Mouse (Mus musculus): ENCODE data around the gene Rps11. TPM values are rescaled to one million over a fixed set of nuclear protein-coding genes. Genes with fewer than 3 reads are reported as not detected.
A peak's percentile ranks its signal among the peaks of the same experiment; 100 is the strongest.

The Rps11 gene
- polyA plus RNA-seq, 1 experiment = 3,175 TPM

DNA sequence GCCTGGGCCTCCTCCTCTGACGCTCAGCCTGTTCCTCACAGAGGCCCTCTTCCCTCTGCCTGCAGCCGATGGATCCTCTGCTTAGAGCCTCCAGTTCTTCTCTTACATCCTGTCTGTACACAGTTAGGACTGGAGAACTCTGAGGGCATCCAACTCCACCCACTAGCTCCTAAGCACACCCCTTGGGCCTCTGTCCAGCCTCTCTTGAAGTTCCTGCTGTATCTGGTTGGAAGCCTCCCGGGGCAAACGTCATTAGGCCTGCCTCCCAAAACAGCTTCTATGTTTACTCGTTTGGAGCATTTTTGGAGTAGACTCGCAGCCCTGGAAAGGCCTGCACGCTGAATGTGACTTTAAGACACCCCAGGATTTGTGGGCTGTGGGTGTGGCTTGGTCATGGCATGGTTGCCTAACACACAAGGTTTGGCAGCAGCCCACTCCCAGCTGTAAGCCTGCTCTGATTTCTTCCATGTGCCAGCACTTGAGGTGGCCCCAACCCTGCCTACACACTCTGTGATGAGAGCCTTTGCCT is 20.5 kb downstream of the Rps11 start, which contains the start of gene Fcgrt:
TSS of gene Fcgrt (minus strand) at position 200 of the 529 bp plus-strand sequence.
- no peaks in the 10 kb centered on the region for H3K36me3 ChIP-seq (ENCODE audit: control insufficient read depth, insufficient read depth)
- no peaks in the 10 kb centered on the region for H3K79me3 ChIP-seq (ENCODE audit: low read depth)
- no peak for TF ChIP-seq MAX (IDR thresholded peaks at IDR 0.05)
- no peak for TF ChIP-seq FOSL1 (IDR thresholded peaks at IDR 0.05; ENCODE audit: insufficient read depth, low read length, poor library complexity, severe bottlenecking)
- no peak for TF ChIP-seq MYOD1 (IDR thresholded peaks at IDR 0.05; ENCODE audit: control insufficient read depth, insufficient read length, low read depth)
- TF ChIP-seq CEBPB (IDR thresholded peaks at IDR 0.05; ENCODE audit: low read depth) = no peak
- TF ChIP-seq MYOG (IDR thresholded peaks at IDR 0.05; ENCODE audit: control insufficient read depth, extremely low read depth, insufficient read length) = no peak
- no peak for TF ChIP-seq USF1 (IDR thresholded peaks at IDR 0.05; ENCODE audit: low read depth)
- H3K4me3 ChIP-seq (ENCODE audit: insufficient read depth, poor library complexity, severe bottlenecking) = no peak within 1 kb of the TSS
- H3ac ChIP-seq (ENCODE audit: control insufficient read depth, insufficient read length, low read depth) = no peak within 1 kb of the TSS
- no peaks in the 10 kb centered on the region for H3K27me3 ChIP-seq (ENCODE audit: control insufficient read depth, insufficient read depth, insufficient read length)
- H3K79me2 ChIP-seq (ENCODE audit: control insufficient read depth, insufficient read depth) = no peaks in the 10 kb centered on the region

- no peaks in the 10 kb centered on the region for H3K27me3 ChIP-seq (ENCODE audit: control insufficient read depth, insufficient read depth, insufficient read length)
- H3K79me2 ChIP-seq (ENCODE audit: control insufficient read depth, insufficient read depth) = no peaks in the 10 kb centered on the region
- no peaks in the 10 kb centered on the region for H3K79me3 ChIP-seq (ENCODE audit: low read depth)
- no peaks in the 10 kb centered on the region for H3K36me3 ChIP-seq (ENCODE audit: control insufficient read depth, insufficient read depth)
- TF ChIP-seq MYOD1 (IDR thresholded peaks at IDR 0.05; ENCODE audit: control insufficient read depth, insufficient read length, low read depth) (no peak), USF1 (IDR thresholded peaks at IDR 0.05; ENCODE audit: low read depth) (peak; percentile 84), MYOG (IDR thresholded peaks at IDR 0.05; ENCODE audit: control insufficient read depth, extremely low read depth, insufficient read length) (no peak)
- no peak overlapping the region for H3ac ChIP-seq (ENCODE audit: control insufficient read depth, insufficient read length, low read depth)
- H3K4me3 ChIP-seq (ENCODE audit: insufficient read depth, poor library complexity, severe bottlenecking) = no peak overlapping the region
Observed at GRCm38 (mm10) chr7:45102940-45103585, 21.2 kb downstream of the Rps11 start.

GRCm38 (mm10) chr7:45102441-45102840 is 21.8 kb downstream of the Rps11 start:
- no peak for TF ChIP-seq CEBPB (IDR thresholded peaks at IDR 0.05; ENCODE audit: low read depth)
- no peak for TF ChIP-seq USF1 (IDR thresholded peaks at IDR 0.05; ENCODE audit: low read depth)
- no peak for TF ChIP-seq MYOD1 (IDR thresholded peaks at IDR 0.05; ENCODE audit: control insufficient read depth, insufficient read length, low read depth)
- TF ChIP-seq CTCF (IDR thresholded peaks at IDR 0.05; ENCODE audit: control insufficient read depth, insufficient read depth, insufficient read length) = no peak
- TF ChIP-seq MAX (IDR thresholded peaks at IDR 0.05) = no peak
- no peak for TF ChIP-seq MYOG (IDR thresholded peaks at IDR 0.05; ENCODE audit: control insufficient read depth, extremely low read depth, insufficient read length)
- H3K79me2 ChIP-seq (ENCODE audit: control insufficient read depth, insufficient read depth) = no peaks in the 10 kb centered on the region

GRCm38 (mm10) chr7:45100046-45100445 is 24.2 kb downstream of the Rps11 start:
- Histone ChIP-seq H3ac (ENCODE audit: control insufficient read depth, insufficient read length, low read depth) (no peak overlapping the region), H3K36me3 (ENCODE audit: control insufficient read depth, insufficient read depth) (no peaks in the 10 kb centered on the region), H3K79me3 (ENCODE audit: low read depth) (no peaks in the 10 kb centered on the region), H3K27me3 (ENCODE audit: control insufficient read depth, insufficient read depth, insufficient read length) (no peaks in the 10 kb centered on the region), H3K4me3 (ENCODE audit: insufficient read depth, poor library complexity, severe bottlenecking) (no peak overlapping the region), H3K79me2 (ENCODE audit: control insufficient read depth, insufficient read depth) (no peaks in the 10 kb centered on the region)
- no peak for TF ChIP-seq CTCF (IDR thresholded peaks at IDR 0.05; ENCODE audit: control insufficient read depth, insufficient read depth, insufficient read length)
- no peak for TF ChIP-seq MYOD1 (IDR thresholded peaks at IDR 0.05; ENCODE audit: control insufficient read depth, insufficient read length, low read depth)
- no peak for TF ChIP-seq FOSL1 (IDR thresholded peaks at IDR 0.05; ENCODE audit: insufficient read depth, low read length, poor library complexity, severe bottlenecking)
- no peak for TF ChIP-seq CEBPB (IDR thresholded peaks at IDR 0.05; ENCODE audit: low read depth)
- no peak for TF ChIP-seq USF1 (IDR thresholded peaks at IDR 0.05; ENCODE audit: low read depth)
- no peak for TF ChIP-seq MYOG (IDR thresholded peaks at IDR 0.05; ENCODE audit: control insufficient read depth, extremely low read depth, insufficient read length)
- no peak for TF ChIP-seq MAX (IDR thresholded peaks at IDR 0.05)

More at GRCm38 (mm10) chr7:45102441-45102840, 21.8 kb downstream of the Rps11 start:
- no peaks in the 10 kb centered on the region for H3K27me3 ChIP-seq (ENCODE audit: control insufficient read depth, insufficient read depth, insufficient read length)
- no peaks in the 10 kb centered on the region for H3K36me3 ChIP-seq (ENCODE audit: control insufficient read depth, insufficient read depth)
- H3ac ChIP-seq (ENCODE audit: control insufficient read depth, insufficient read length, low read depth) = no peak overlapping the region
- H3K79me3 ChIP-seq (ENCODE audit: low read depth) = no peaks in the 10 kb centered on the region
- H3K4me3 ChIP-seq (ENCODE audit: insufficient read depth, poor library complexity, severe bottlenecking) = no peak overlapping the region

- TF ChIP-seq CEBPB (IDR thresholded peaks at IDR 0.05; ENCODE audit: low read depth) = no peak
- no peak for TF ChIP-seq MYOG (IDR thresholded peaks at IDR 0.05; ENCODE audit: control insufficient read depth, extremely low read depth, insufficient read length)
- no peak for TF ChIP-seq FOSL1 (IDR thresholded peaks at IDR 0.05; ENCODE audit: insufficient read depth, low read length, poor library complexity, severe bottlenecking)
- TF ChIP-seq CTCF (IDR thresholded peaks at IDR 0.05; ENCODE audit: control insufficient read depth, insufficient read depth, insufficient read length) = no peak
- TF ChIP-seq MYOD1 (IDR thresholded peaks at IDR 0.05; ENCODE audit: control insufficient read depth, insufficient read length, low read depth) = no peak
- no peak for TF ChIP-seq USF1 (IDR thresholded peaks at IDR 0.05; ENCODE audit: low read depth)
- no peak for TF ChIP-seq MAX (IDR thresholded peaks at IDR 0.05)
- no peak overlapping the region for H3ac ChIP-seq (ENCODE audit: control insufficient read depth, insufficient read length, low read depth)
- H3K79me3 ChIP-seq (ENCODE audit: low read depth) = no peaks in the 10 kb centered on the region
- H3K79me2 ChIP-seq (ENCODE audit: control insufficient read depth, insufficient read depth) = no peaks in the 10 kb centered on the region
- no peaks in the 10 kb centered on the region for H3K36me3 ChIP-seq (ENCODE audit: control insufficient read depth, insufficient read depth)
- no peaks in the 10 kb centered on the region for H3K27me3 ChIP-seq (ENCODE audit: control insufficient read depth, insufficient read depth, insufficient read length)
- H3K4me3 ChIP-seq (ENCODE audit: insufficient read depth, poor library complexity, severe bottlenecking) = no peak overlapping the region
Observed at GRCm38 (mm10) chr7:45098541-45099240, 25.5 kb downstream of the Rps11 start.

Data from C2C12 (cell line).